Mouse (Mus musculus) kidney, adult 8-10 months (tissue): ENCODE results near the gene Angptl7.

ENCODE experiments used
- DNase-seq, 2 experiments: peaks; one replicate each; pipeline ENCODE4 v3.0.0; 2022

Gene Angptl7

GRCm38 (mm10) chr4:148495160-148495559 is 5.1 kb downstream of the Angptl7 start:
- DNase-seq: no peak

DNA sequence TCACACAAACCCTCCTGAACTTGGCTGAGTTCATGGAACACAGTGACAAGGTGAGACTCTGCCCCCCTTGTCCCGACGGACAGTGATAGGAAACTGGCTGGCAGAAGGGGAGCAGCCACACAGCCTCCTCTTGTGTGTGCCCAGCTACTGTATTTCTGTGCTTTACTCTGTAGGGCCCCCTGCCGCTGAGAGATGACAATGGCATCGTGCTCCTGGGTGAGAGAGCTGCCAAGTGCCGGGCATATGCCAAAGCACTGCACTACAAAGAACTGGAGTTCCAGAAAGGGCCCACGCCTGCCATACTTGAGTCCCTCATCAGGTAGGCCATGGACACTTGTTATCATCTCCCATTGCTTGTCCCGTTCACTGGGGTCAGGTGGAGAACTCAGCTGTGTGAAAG is 8.8 kb downstream of the Angptl7 start:
- DNase-seq: peak; percentile 51 to 55

DNA sequence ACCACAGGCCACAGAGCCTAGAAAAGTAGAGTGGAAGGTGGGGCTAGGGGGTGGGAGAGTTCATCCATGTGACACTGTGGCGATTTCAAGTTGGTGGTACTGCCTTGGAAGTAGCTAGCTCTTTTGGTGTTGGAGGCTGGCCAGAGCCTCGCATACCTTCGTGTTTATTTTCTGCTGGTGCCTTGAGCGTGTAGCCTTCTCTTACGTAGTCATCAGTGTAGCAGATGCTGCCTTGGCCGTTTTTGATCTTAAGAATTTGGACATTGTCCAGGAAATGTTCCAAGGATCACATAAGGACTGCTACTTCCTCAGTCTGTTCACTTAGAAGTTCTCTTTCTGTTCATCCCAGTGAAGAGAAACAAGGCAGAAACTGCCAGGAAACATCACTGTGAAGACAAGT is 9.8 kb downstream of the Angptl7 start:
- DNase-seq: peak in 1 of 2 experiments; percentile 59

DNA sequence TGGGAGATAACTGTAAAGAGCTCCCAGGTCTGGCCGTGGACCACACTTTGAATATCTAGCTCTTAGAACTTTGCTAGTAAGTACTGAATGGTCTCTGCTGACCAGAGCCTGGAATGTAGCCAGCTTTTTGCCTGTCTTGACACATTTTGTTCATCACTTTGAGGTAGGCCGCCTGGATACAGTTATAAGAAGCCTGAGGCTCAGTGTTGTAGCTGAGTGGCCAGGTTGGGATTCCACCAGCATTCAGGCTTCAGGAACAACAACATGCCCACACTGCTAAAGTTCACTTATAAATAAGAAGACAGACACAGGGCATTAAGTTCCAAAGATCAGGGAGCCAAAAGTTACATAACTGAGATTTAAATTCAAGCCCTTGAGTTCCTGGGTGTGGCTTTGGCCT is 12.4 kb downstream of the Angptl7 start:
- DNase-seq: peak; percentile 74 to 88

- no peak for DNase-seq
Observed at GRCm38 (mm10) chr4:148484511-148484910, 15.7 kb downstream of the Angptl7 start.

DNA sequence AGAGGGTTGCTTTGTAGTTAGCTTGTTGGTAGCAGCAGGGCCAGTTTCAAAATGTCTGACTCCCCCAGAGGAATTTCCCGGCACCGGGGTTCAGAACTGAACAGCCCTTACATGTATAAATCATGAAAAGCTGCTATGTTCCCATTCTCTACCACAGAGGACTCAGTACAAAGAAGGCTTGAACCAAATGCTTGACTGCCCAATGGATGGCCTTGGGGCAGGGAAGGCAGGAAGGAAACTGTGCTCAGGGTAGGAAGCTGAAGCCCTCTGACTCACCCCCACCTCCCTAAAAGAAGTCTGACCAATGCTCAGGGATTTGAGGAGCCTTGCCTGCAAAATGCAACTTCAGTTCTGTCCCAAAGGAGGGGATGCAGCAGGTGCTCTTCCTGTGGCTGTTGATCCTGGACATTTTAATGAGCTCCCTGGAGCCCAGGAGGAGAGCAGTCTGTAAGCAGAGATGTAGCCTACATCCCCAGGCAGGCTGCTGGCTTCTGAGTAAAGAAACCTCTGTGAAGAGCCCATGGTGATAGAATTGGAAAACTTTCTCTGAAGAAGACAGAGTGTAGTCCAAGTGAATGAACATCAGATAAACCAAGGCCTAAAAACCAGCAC is 18.6 kb downstream of the Angptl7 start:
- DNase-seq: no peak

GRCm38 (mm10) chr4:148480245-148480644 is 20.0 kb downstream of the Angptl7 start:
- DNase-seq: peak in 1 of 2 experiments; percentile 61

- peak; percentile 67 to 87 for DNase-seq
Observed at GRCm38 (mm10) chr4:148473496-148473895, 26.8 kb downstream of the Angptl7 start.

DNA sequence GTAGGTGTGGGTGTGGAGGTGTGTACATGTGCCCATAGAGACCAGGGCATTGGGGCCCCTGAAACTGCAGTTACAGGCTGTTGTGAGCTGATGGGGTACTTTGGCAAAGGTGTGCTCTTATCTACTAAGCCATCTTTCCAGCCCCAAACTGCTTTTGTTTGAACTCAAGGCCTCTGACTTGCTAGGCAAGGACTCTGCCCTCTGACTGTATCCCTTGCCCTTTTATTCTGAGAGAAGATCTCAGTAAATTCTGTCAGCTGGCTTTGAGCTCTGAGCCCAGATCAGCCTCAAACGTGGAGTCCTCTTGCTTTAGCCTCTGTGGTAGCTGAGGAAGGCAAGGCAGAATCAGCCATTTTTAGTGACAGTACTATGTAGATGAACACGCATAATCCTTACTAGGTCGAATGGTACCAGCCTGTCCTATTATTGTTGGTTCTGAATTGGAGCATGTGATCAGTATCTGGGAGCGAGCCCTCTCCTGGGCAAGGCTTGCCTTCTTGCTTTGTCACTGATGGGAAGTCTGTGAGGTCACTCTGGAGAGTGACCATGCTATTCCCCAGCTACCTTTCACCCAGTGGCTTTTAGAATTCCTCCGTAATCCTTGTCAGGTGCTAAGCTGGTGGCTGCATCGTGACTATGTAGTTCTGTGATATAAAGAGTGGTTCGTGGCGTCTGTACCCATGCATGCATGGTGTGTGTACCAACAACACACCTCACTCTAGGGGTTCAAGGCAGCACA is 27.7 kb downstream of the Angptl7 start:
- DNase-seq: peak in 1 of 2 experiments; percentile 54

- DNase-seq: no peak
Observed at GRCm38 (mm10) chr4:148471363-148471806, 28.9 kb downstream of the Angptl7 start.

- DNase-seq: no peak
Observed at GRCm38 (mm10) chr4:148469487-148470252, 30.6 kb downstream of the Angptl7 start.

- peak; percentile 56 to 68 for DNase-seq
Observed at GRCm38 (mm10) chr4:148468396-148468795, 31.9 kb downstream of the Angptl7 start.

DNA sequence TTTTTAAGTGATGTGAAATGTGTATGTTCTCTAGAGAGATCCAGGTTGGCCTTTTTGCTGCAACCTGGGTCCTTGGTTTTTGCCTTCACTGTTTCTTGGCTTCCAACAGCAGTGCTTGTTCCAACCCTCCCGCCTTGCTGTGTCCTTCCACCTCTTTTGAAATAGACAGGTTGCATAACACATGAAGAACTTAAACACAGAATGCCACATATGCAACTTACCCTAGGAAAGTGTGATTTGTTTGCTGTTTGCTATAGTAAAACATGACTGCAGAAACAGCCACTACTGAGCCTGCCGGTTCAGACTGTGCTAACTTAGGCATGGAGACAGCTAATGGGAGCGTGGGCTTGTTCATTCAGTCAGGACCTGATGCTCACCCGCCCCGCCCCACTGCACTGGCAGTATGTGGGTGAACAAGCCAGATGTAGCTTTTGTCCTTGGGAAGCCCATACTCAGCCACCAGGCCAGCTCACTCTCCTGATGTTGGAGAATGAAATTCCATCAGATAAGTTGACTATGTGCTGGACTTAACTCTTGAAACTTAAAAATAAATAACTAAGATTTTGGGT is 33.7 kb downstream of the Angptl7 start:
- DNase-seq: no peak

DNA sequence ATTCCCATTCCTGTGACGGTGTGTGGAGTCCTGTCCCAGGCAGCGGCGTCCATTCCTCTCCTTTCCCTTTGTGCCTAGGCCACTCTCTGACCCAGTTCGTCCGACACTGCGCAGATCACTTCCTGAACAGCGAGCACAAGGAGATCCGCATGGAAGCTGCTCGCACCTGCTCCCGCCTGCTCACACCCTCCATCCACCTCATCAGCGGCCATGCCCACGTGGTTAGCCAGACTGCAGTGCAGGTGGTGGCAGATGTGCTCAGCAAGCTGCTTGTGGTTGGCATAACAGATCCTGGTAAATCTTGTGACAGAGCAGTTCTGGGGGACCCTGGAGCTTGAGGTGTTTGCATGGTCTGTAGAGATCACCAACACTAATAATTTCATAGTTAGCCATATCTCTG is 35.4 kb downstream of the Angptl7 start:
- DNase-seq: no peak

- no peak for DNase-seq
Observed at GRCm38 (mm10) chr4:148464301-148464700, 36.0 kb downstream of the Angptl7 start.

DNA sequence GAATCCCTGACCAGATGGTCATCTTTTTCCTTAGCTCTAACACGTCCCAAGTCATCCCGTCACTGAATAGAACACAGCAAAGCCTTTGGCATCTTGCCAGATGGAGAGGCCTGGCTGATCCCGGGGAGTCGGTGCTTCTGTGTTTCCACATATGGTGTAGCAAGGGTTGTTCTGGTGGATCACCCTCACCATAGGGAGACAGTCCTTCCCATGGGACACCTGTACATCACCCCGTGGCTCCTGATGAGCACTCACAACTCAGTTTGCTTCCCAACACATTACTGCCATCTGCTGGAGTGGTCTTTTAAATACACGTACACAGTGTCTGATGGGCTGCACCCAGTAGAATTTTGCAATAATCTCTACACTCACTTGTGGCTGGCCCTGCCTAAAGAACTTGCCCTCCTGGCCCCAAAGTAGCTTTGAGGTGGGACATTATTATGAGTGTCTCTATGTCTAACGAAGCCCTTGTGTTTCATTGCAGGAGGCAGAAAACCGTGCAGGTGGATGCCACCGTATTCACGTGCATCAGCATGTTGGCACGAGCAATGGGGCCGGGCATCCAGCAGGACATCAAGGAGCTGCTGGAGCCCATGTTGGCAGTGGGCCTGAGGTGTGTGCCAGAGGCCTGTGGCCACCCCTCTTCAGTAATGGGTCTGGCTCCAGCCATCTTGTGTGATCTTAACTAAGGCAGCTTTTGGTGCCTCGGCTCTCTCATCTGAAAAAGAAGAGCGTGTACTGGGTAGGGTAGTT is 36.9 kb downstream of the Angptl7 start:
- no peak for DNase-seq

- DNase-seq: peak; percentile 80 to 83
Observed at GRCm38 (mm10) chr4:148462717-148463116, 37.5 kb downstream of the Angptl7 start.

DNA sequence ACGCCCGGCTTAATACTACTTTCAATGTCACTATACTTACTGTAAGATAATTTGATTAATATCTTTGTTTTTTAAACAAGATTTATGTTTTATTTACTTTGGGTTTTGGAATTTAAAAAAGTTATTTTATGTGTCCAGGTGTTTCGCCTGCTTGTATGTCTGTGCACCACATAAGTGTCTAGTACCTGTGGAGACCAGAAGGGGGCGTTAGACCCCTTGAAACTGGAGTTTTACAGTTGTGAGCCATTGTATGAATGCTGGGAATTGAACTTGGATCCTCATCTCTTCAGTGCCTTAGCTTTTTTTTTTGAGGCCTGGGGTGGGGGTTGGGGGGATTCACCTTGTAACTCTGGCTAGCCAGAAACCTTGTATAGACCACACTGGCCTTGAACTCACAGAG is 38.5 kb downstream of the Angptl7 start:
- no peak for DNase-seq

GRCm38 (mm10) chr4:148460656-148461284 is 39.5 kb downstream of the Angptl7 start:
- no peak for DNase-seq

GRCm38 (mm10) chr4:148455477-148456025 is 44.7 kb downstream of the Angptl7 start:
- no peak for DNase-seq

DNA sequence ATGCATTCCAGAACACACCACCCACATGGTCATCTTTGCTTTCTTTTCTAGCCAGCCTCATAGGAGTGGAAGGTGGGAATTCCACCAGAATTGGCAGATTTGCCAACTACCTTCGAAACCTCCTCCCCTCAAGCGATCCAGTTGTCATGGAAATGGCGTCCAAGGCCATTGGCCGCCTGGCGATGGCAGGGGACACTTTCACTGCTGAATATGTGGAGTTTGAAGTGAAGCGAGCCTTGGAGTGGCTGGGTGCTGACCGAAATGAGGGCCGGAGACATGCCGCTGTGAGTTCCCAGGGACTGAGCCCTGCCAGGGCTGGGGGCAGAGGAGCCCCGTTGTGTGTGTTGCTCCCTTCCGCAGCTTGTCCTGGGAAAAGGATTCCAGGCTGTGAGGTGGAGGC is 46.6 kb downstream of the Angptl7 start:
- no peak for DNase-seq

GRCm38 (mm10) chr4:148448853-148449245 is 51.4 kb downstream of the Angptl7 start:
- peak in 1 of 2 experiments; percentile 38 for DNase-seq
